Mouse (Mus musculus) gastrocnemius, postnatal 25 days (tissue): ENCODE measurements around the gene Dusp1. TPM values are rescaled to one million over a fixed set of nuclear protein-coding genes. Genes with fewer than 3 reads are reported as not detected.

Experiments
- DNase-seq: peaks from one replicate; pipeline ENCODE4 v3.0.0; 2022
- total RNA-seq, 2 experiments: library from RNA; stranded (reverse); gene quantifications; 1 replicate in 1 of 2; 2 replicates in 1 of 2; pipeline ENCODE4 v1.2.3; 2021

Gene Dusp1
- total RNA-seq, 2 experiments from 2014 or later = 49.2 to 82.2 TPM

DNA sequence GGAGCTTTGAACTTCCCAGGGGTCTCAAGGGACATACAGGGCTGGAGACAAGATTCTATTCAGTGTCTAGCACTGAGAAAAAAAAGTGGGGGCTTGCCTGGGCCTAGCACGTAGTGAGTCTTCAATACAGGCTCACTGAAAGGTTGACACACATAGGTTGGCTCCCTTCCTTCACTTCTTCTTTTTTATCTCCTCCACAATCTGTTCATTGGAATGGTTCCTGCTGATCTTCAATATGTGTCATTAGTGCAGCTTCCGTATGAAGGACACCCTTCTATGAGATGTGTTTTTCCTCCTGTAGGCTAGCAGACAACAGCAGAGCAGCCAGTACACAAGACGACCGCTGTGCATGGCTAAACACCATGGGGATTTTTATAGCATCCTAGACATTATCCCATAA lies 37.1 kb downstream of the Dusp1 start:
- DNase-seq = no peak

DNA sequence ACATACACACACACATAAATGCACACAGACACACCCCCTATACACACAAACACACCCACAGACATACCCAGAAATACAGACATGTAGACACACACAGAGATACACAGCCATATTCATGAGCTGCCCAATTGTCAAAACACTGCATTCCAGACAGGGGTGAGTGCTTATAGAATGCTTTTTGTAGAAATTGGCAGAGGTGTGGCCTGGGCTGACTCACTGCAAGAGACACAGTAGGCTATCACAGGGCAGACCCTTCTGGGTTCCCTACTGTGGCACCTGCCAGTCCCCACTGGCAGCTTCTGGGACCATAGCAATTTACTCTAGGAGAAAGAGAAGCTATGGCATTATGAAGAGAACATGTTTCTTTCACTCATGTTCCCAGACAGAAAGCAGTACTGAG lies 37.6 kb downstream of the Dusp1 start:
- DNase-seq = no peak

DNA sequence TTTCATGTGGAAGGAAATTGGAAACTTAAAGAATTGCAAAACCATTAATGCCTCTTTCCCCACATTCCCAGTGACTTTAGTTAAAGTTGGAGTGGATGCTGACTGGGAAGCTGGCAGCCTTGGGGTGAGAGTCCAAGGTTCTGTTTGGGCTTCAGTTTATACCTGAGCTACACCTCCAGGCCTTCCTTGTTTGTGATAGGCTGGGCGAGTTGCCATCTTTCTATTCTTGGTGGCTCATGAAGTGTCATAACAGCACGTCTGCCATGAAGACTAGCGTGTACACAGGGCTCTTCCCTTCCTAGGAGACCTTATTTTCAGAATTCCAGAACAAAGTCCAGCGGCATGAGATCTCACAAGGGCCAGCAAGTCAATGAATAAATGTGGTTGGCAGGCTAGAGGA lies 39.2 kb downstream of the Dusp1 start:
- DNase-seq = no peak

DNA sequence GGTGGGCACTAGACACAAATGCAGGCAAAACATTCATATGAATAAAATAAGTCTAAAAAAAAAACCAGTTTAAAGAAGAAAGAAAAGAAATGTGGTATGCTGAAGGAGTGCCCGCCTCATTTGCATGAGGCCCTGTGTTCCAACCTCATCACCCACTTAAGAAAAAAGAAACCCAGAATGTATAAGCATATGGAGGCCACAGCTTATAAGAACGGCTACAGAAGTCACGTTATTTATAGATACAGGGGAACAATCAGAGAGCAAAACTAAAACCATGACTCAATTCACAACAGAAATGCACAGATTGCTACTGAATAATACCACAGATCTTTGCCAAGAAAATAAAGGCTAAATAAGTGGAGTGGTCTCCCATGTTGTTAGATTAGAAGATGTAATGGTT lies 43.6 kb downstream of the Dusp1 start:
- no peak for DNase-seq

DNA sequence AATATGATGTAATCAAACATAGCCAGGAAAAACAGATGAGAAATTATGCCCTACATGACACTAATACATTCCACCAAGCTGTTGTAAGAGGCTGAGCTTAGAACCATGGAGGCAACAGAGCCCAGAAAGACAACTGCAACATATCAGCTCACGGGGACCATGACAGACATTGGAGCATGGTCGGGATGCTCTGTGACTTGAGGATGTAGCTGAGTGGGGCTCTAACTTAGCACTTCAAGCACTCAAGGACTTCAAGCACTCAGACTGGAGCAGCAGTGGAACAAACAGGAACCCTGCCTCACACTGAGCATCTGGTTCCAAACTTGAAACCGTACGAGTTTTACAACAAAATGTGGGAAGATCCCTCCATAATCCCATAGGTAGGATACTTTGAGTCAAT lies 46.3 kb downstream of the Dusp1 start:
- no peak for DNase-seq

DNA sequence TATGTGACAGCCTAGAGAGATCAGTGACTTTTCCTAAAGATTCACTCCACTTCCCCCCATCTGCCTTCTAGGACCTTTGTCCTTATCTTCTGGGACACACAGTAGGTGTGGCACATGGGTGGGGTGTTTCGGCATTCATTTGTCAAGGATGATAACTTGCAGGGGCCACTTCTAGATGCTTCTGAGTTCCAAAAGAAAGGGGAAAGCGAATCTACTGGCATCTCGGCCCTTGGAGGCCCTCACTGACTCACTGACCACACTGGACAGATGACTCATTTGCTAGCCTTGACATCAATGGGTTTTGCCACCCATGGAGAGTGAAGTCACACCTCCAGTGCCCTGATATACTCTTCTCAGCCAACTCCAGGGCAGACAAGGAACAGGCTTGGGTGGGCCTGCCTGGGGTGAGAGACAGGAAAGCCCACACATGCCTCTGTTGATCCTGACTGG lies 47.3 kb downstream of the Dusp1 start:
- DNase-seq = no peak

DNA sequence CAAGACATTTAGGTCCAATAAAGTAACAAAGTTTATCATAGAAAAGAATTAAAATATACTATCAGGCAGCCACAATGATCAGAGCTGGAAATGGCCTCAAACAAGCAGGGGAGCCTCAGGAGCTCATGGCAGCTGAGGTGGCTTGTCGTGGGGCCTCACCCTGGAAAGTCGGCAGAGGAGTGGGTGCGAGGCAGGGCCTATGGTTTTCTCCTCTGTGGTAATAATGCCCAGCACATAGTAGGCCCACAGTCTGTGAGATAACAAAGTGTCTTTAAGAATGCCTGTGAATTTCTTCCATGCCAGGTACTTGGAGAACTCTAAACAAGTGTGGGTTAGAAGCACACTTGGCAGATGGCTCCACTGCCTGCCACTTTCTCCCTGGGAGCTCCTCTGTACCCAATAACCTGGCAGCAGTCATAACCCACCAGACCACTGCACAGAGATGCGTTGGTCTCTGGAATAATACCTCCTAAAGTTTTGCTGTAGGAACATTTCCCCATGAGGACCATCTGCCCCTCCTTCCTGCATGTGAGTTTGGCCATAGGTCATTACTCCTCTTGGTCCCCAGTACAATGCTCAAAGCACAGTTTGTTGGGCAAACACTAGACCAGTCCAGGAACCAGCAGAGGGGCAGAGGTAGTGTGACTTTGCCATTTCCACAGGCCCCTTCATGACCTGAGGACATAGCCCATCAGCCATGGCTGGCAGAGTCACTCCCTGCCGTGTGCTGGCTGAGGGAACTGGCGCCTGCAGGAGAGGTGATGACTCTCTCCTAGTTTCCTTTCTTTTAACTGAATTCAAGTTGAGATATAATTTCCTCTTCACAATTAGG lies 48.3 kb downstream of the Dusp1 start:
- no peak for DNase-seq

DNA sequence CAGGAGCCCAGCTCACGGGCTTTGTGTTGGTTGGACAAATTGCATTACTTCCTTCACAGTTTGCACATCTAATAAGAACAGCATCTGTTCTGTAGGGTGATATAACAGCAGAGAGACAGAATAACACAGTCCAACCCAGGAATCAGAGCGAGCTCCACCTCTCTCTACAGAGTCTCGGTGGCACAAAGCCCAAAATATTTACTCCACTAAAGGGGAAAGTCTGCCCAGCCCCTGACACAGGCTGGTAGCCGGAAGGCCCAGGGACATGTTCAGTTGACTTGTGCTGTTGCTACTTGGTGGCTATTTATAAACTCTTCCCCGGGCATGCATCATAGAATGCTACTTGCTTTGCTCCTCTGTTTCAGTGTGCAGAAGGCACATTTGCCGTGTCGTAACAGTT lies 49.0 kb downstream of the Dusp1 start:
- DNase-seq = no peak

DNA sequence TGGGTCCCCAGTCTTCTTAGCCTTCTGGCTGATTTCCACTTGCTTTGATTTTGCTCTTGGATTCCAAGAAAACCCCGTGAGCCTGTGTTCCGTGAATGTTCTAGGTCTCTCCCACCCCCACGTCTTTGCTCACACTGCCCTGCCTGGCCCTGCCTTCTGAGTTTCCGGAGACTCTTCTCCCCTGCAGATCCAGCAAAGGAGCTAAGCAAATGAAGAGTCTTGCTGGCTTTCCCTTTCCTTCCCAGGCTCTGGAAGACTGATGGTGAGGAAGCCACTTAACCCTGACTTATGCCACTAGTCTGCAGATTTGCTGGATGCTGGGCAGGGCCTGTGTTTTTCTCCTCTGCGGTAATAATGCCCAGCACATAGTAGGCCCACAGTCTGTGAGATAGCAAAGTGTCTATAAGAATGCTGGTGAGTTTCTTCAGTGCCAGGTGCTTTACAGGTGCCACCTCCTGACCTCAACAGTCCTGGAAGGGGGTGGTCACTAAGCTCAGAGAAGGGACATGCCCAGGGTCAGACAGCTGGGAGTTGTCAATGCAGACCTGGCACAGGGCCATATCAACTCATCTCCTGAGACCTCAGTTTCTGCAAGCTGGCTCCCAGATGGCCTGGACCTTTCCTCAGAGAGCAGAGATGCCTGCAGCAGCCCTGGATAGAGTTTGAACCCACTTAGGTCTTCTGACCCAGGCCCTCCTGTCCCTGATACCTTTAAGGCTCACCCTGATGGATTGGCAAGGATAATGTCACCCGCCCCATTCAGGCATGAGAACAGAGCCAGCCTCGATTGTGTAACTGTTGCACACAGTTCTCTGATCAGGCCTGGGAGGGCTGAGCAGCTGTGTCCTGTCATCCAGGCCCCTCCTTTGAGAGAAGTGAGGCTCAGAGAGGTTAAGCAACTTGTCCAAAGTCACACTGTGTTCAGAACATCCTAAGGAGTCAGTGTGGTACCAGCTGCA lies 49.8 kb downstream of the Dusp1 start:
- DNase-seq = peak; percentile 65

DNA sequence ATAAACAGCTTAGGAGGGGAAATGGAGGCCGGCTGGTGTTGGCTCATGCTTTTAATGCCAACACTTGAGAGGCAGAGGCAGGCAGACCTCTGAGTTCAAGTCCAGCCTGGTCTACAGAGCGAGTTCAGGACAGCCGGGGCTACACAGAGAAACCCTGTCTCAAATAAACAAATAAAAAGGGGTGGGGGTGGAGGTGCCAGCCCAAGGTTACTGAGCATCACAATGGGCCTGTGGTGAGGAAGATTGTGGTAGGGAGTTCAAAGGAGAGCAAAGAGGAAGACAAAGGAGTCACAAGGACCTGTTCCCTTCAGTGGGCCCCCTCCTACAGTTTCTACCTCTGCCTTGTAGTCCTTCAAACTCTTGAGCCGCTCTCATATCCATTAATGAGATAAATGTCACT lies 50.7 kb downstream of the Dusp1 start:
- no peak for DNase-seq

DNA sequence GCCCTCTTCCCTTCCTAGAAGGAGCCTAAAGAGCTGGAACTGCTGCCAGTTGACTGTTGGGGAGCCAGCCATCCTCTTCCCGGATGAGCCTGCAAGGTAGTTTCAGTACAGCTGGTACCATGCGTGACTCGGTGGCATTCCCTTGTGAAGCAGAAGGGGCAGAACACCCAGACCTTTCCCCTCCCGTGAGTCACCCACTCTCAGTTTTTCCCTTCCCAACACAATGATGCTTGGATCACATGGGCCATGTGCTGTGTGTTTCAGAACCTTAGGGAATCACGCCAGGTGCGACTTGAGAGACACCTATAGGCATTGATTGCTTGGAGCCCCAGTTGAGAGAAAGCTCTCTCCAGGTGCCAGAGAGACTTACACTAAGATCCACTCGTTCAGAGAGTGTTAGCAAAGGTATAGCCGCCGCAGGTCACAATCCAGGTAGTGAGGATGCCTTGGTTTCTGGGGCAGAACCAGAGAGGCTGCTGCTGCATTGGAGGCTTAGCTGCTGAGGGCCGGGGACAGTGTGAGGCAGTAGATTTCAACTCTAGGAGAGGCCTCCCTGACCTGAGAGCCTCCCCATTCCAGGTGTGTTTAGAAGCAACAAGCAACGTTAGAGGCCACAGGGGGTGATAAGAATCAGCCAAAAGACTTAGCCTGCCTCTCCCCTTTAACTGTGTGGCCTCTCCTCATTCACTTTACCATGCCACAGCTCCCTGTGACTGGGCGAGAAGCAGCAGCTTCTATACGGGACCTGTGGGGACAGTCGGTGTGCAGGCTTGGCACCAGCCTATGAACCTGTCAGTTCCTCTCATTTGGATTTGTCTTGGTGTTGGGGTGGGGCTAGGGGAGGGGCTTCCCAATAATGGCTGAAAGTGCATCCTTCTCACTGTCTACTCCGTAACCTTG lies 51.5 kb downstream of the Dusp1 start:
- DNase-seq = no peak

DNA sequence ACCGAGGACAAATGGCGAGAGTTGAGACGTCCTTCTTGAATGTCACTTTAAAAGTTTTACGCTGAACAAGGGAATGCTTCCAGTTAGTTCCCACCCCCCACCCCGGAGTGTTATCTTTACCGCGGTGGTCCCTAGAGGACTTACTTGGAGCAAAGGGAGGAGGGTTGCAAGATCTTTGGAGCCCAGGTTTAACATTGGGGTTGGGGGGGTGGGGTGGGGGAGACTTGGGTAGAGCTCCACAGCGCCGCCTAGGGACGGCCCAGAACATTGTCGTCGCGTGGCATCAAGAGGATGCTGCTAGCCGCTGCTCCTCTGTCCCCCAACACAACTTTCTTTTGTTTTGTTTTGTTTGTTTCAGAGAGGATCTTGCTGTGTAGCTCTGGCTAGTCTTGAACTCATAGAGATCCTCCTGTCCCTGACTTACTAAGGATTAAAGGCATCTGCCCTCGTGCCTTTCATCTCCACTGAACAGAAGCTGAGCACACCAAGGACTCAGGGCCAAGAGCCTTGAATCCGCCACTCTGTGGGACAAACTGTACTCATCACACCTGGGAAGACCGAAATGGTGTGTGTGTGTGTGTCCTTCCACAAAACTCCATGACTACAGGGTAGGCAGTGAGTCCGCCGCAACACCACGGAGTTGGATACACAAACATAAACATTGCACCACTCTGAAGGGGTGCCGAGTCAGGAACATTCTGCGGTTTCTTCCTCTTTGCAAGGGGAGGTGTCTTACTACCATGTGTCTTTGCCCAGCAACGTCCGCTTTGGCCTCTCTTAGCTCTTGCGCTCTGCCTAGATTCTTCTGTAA lies 52.8 kb downstream of the Dusp1 start:
- DNase-seq = peak; percentile 73

DNA sequence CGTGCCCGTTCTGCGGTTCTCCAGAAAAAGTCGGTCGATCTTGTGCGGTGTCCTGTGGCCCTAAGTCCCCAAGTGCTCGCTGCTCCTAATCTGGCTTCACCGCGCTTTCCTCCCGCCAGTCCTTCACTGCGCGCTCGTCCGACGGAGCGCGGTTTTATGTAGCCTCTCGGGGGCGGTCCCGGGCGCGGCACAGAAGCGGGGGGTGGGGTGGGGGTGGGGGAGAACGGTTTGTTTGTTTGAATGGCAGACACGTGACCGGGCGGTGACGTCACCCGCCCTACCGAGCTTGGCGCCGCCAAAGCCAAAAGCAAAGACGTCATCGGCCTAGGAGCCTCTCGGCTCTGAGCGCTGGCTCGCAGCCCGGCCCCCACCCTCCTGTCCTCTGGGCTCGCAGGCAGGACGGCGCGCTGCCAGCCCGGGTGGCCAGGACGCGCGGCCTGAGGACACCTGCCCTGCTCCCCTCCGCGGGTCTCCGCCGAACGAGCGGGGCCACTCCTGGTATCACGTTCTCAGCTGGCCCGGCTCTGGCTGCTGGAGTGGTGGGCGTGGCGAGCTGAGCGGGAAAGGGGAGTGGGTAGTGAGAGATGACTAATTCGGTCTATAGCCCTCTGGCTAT lies 53.5 kb downstream of the Dusp1 start:
- peak; percentile 99 for DNase-seq

DNA sequence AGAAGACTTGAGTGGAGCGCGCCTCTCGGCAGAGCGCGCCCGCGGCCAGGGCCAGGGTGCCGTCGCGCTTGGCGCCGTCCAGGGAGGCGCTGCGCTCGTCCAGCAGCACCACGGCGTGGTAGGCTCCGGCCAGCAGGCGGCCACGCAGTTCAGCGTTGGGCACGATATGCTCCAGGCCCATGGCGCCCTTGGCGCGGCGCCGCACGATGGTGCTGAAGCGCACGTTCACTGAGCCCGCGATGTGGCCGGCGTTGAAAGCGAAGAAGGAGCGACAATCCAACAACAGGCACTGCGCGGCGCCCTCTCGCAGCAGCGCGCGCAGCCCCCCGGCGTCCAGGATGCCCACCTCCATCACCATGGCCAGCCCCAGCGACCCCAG lies 54.0 kb downstream of the Dusp1 start:
- peak; percentile 82 for DNase-seq

DNA sequence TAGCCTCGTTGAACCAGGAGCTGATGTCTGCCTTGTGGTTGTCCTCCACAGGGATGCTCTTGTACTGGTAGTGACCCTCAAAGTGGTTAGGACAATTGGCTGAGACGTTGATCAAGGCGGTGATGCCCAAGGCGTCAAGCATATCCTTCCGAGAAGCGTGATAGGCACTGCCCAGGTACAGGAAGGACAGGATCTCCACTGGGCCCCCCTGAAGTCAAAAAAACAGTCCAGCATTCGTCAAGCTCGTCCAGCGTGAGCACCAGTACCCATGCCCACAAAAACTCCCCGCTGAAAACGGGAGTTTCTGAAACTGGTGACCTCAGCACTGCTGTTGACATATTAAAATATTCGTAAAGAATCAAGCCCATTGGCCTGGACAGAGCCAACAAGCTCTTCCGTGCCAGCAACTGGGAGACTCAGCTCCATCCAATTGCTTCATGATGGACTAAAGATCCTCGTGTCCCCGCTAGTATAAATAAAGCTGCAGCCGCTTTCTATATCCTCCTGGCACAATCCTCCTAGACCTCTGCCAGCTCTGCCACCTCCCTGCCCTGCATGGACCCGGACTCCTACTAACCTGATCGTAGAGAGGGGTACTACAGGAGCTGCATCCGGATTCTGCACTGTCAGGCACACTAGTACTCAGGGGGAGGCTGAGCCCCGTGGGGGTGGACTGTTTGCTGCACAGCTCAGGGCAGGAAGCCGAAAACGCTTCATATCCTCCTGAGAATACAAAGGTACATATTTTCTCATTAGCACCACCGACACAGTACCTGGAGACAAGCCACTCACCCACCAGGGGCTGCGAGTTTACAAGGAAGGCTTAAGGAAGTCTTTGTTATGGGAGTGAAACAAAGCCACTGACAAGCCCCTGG lies 54.7 kb downstream of the Dusp1 start:
- peak; percentile 75 for DNase-seq

DNA sequence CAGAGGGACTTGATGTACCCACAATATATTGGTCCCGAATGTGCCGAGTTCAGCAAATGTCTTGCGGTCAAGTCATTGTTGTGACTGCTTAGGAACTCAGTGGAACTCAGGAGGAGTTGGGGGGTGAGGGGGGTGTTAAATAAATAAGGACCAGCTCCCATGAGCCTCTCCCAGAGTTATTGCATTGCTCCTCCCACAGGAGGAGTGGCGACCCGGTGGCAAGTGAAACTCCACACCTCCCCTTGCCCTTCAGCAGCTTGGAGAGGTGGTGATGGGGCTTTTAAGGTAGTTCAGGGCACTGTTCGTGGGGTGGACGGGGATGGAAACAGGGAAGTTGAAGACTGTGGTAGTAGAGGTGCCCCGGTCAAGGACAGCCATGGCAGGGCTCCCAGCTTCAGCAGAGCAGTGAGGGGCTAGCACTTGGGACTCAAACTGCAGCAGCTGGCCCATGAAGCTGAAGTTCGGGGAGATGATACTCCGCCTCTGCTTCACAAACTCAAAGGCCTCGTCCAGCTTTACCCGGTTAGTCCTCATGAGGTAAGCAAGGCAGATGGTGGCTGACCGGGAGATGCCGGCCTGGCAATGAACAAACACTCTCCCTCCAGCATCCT lies 55.8 kb downstream of the Dusp1 start:
- DNase-seq = peak; percentile 75

DNA sequence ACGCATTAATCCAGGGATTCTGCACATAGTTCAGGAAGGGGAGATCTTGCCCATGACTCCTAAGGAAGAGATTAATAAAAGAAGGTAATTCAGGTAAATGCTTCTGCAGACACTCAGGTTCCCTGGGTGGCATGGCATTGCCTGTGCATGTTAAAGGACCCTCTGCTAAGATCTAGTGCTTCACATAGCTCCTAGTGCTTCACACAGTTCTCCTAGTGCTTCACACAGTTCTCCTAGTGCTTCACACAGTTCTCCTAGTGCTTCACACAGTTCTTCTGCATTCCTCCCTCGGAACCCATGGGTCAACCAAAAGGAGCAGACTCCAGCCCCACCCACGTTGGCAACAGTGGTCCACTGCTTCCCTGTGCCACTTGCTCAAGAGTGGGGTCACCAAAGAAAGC lies 56.7 kb downstream of the Dusp1 start:
- DNase-seq = no peak

DNA sequence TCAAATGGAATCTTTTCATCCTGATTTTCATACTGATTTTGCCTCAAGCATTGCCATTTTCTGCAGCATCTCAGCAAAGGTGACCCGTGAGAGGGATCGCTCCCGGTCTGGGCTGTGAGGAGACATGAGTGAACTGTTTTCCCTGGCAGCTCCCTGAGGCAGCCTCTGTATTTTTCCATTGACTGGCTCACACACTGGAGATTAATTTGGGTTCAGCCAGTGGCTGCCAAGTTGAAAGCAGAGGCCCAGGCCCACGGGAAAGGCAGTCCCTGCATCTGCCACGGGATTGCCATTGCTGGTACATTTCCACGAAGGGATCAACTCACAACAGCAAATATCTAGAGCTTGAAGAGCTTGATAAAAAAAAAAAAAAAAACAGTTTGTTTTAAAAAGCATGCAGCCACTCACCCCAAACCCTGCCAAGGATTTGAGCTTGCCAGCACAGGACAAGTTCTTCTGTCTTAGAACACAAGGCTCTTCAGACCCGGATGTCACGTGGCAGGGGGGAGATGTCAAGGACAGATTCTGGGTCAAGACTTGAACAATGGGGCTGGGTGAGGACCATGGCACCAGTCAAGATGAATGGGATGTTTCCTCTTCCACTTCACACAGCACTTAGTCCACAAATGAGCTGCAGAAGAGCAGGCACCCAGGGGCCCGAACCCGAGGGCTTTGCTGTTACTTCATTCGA lies 57.8 kb downstream of the Dusp1 start:
- peak; percentile 86 for DNase-seq
